Mouse (Mus musculus) cerebellum, adult 2 months (tissue): ENCODE results near the gene Nod1.

ENCODE experiments used
- CTCF ChIP-seq: fragments of 200-500 bp; IDR thresholded peaks from 2 replicates; pipeline ENCODE4 v1.5.1; 2011; ENCODE audit warnings: low read depth, mild to moderate bottlenecking, control low read depth, low read length, moderate library complexity, borderline replicate concordance; ENCODE audit not compliant: insufficient read depth
- POLR2A ChIP-seq: fragments of 200-500 bp; IDR thresholded peaks from 2 replicates; pipeline ENCODE4 v1.6.1; 2011; ENCODE audit warnings: low read length, control low read depth, borderline replicate concordance; ENCODE audit not compliant: insufficient read depth

- TF ChIP-seq CTCF (no peak), POLR2A (no peak)
Measured at GRCm38 (mm10) chr6:54970506-54970905, 1.9 kb downstream of the Nod1 start.
